Mouse (Mus musculus) spleen, adult 2 months (tissue): ENCODE data around the gene Dnal1. TPM values are rescaled to one million over a fixed set of nuclear protein-coding genes. Genes with fewer than 3 reads are reported as not detected.

Experiments used
- DNase-seq, 2 experiments: peaks; one replicate each; pipeline versions ENCODE4 v3.0.0 to v3.0.0-alpha.2; 2012 to 2021; ENCODE audit warnings: low spot score in 2 of 2, low read depth in 1 of 2
- H3K27ac ChIP-seq: fragments of 200-500 bp; 2 replicates; pipeline ENCODE4 v1.5.1; 2012; ENCODE audit warnings: low read length, inconsistent platforms; ENCODE audit not compliant: insufficient read depth
- H3K27me3 ChIP-seq: fragments of 200-500 bp; 2 replicates; pipeline ENCODE4 v1.6.1; 2012; ENCODE audit warnings: mild to moderate bottlenecking, moderate library complexity, low read length, inconsistent platforms; ENCODE audit not compliant: control insufficient read depth, insufficient read depth
- H3K36me3 ChIP-seq: fragments of 200-500 bp; 2 replicates; pipeline ENCODE4 v1.6.1; 2012; ENCODE audit warnings: mild to moderate bottlenecking, low read length, inconsistent platforms; ENCODE audit not compliant: control insufficient read depth, insufficient read depth
- H3K4me1 ChIP-seq: fragments of 200-500 bp; 2 replicates; pipeline ENCODE4 v1.6.1; 2011; ENCODE audit warnings: inconsistent platforms; ENCODE audit not compliant: control insufficient read depth, insufficient read depth, insufficient read length
- H3K4me3 ChIP-seq: fragments of 200-500 bp; 2 replicates; pipeline ENCODE4 v1.5.1; 2011; ENCODE audit warnings: mild to moderate bottlenecking, inconsistent platforms; ENCODE audit not compliant: insufficient read depth, insufficient read length; ENCODE audit errors: extremely low read depth
- CTCF ChIP-seq: fragments of 200-500 bp; IDR thresholded peaks from 2 replicates; pipeline ENCODE4 v1.5.1; 2011; ENCODE audit warnings: mild to moderate bottlenecking, inconsistent platforms; ENCODE audit not compliant: insufficient read depth, insufficient read length, insufficient replicate concordance; ENCODE audit errors: extremely low read depth
- POLR2A ChIP-seq: fragments of 200-500 bp; IDR thresholded peaks from 2 replicates; pipeline ENCODE4 v1.6.1; 2011; ENCODE audit warnings: low read depth, low read length, inconsistent platforms
- WGBS: fragments of 180-500 bp; shearing (Covaris S2); methylation state at CpG from one replicate; pipeline ENCODE4 v1.1.7; 2018; 5-methylcytosine and 5-hydroxymethylcytosine counted together
- polyA plus RNA-seq: library from polyadenylated mRNA; depleted of rRNA; stranded (reverse); fragments of >200 nt; gene quantifications from 2 replicates; pipeline ENCODE4 v1.2.3, GENCODE M21; 2012

The Dnal1 gene
- polyA plus RNA-seq, 1 experiment = 0.88 TPM

DNA sequence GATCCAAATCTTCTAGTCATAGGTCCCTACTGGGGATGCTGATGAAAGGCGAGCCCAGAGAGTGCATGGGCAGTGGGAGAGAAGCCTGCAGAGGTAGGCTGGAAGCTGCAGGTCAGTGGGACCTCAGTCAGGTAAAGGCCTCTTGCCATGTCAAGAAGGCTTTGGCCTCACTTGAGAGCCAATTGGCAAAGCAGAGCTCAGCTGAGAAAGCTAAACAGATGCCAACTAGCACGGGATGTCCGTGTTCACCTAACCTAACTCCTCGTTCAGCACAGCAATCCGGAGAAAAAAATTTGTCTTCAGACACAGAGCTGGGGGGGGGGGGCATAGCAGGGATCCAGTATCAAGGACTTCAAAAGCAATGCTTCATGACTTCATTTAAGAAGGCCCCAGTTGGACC, 70.8 kb downstream of the Dnal1 start:
- 93% methylated on average over 5 of the region's 5 CpGs for WGBS
- peaks cover 55% of the 10 kb centered on the region for H3K4me1 ChIP-seq
- no peak for TF ChIP-seq CTCF
- TF ChIP-seq POLR2A = no peak
- peaks cover 2% of the 10 kb centered on the region for H3K36me3 ChIP-seq
- no peak overlapping the region for H3K4me3 ChIP-seq
- H3K27ac ChIP-seq = no peak overlapping the region
- DNase-seq = no peak
- no peaks in the 10 kb centered on the region for H3K27me3 ChIP-seq

DNA sequence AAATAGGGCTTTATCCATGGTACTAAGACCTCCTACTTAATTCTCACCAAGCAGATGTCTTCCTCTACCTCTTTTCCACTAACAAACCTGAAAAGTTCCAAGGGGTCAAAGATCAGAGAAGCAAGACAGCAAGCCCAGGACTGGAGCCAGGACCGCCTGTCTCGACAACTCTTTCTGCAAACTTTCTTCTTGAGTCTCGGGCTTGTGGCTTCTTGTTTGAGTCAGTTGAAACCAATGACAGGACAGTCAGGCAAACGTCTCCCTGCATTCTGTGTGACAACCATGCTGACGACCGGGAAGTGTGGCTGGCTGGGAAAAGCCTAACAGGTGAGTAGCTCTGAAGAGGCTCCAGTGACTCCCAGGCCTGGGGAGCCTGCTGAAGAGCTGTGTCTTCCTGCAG, 71.4 kb downstream of the Dnal1 start:
- peak in 1 of 2 experiments; percentile 1 for DNase-seq
- WGBS = 80% methylated on average over 6 of the region's 6 CpGs
- Histone ChIP-seq H3K36me3 (peaks cover 2% of the 10 kb centered on the region), H3K27ac (no peak overlapping the region), H3K4me3 (no peak overlapping the region), H3K4me1 (peaks cover 55% of the 10 kb centered on the region), H3K27me3 (no peaks in the 10 kb centered on the region)
- TF ChIP-seq POLR2A = no peak
- TF ChIP-seq CTCF = no peak

DNA sequence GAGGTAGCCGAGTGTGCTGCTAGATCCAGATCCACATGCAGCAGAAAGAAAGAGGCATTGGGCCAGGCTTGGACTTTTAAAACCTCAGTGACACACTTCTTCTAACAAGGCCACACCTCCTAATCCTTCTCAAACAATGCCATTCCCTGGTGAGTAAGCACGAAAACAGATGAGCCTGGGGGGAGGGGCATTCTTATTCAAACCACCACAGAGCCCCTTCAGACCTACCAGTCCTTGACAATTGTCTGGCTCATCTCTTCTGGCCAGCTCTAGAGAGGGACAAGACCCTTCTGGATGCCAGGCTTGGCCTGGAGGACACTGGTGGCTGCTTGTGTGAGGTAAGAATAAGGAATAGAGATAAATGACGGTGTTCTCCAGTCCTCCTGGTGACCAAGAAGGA, 72.4 kb downstream of the Dnal1 start:
- peaks cover 2% of the 10 kb centered on the region for H3K36me3 ChIP-seq
- H3K4me3 ChIP-seq = no peak overlapping the region
- no peaks in the 10 kb centered on the region for H3K27me3 ChIP-seq
- WGBS = 90% methylated on average over 3 of the region's 3 CpGs
- TF ChIP-seq POLR2A = no peak
- no peak for TF ChIP-seq CTCF
- DNase-seq = peak in 1 of 2 experiments; percentile 2
- H3K4me1 ChIP-seq = peaks cover 53% of the 10 kb centered on the region
- no peak overlapping the region for H3K27ac ChIP-seq

DNA sequence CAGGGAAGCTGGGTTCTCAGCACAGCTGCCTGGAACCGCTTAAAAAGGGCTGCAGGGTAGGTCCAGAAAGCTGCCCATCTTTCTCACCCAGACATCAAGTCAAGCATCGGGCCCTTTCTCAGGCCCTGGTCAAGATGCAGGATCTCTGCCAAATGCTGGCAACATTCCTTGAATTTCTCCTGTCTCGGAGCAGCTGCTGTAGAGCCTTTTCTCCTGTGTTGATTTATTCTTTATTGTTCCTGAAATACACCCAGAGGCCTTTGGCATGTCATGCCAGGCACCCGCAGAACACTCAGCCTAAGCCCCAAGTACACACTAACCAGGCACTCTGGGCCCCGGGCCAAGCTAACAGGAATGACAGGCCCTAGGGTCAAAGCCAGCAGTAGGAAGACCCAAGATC, 72.8 kb downstream of the Dnal1 start:
- 0 out of 2 replicates have a peak overlapping the region, but pooled peaks have one; percentile 19 for H3K27ac ChIP-seq
- TF ChIP-seq CTCF = no peak
- TF ChIP-seq POLR2A = no peak
- no peak overlapping the region for H3K4me3 ChIP-seq
- 85% methylated on average over 5 of the region's 5 CpGs for WGBS
- H3K4me1 ChIP-seq = peaks cover 53% of the 10 kb centered on the region
- peak in 1 of 2 experiments; percentile 3 for DNase-seq
- H3K36me3 ChIP-seq = peaks cover 2% of the 10 kb centered on the region
- H3K27me3 ChIP-seq = no peaks in the 10 kb centered on the region

DNA sequence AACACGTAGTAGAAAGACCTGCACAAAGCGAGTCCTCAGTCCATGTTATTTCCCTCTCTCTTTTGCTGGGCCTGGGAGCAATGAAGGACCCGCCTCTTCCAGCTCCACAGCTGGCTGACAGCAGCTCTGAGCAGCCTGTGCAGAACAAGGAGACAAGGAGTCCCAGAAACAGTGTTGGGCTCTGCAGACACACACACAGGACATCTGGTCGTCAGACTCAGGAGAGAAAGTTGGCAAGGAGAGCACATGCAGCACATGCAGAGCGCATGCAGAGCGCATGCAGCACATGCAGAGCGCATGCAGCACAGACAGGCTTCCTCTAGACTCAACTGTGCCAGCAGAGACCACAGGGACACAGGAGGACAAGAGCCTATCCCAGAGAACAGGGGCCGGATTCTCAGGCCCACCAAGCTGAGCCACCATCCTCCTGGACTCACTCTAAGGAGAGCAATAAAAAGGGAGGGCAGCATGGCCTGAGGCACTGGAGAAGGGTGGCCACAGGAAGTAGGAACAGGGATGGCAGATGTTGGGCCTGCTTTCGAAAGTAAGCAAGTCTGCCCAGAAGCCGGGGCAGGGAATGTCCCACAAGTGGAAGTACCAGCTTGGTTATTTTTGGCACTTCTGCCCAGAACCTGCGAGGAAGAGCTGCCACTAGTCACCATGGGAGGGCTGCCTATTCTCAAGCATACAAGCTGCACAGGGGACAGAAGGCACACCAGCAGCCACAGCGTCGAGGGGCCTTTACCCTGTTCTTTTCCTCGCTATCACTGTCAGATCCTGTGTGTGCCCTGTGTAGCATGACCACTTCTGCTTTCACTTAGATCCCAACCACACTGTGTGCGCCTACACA, 73.8 kb downstream of the Dnal1 start:
- 50% methylated on average over 15 of the region's 15 CpGs for WGBS
- no peak overlapping the region for H3K4me3 ChIP-seq
- H3K4me1 ChIP-seq = peaks cover 58% of the 10 kb centered on the region
- peak overlapping the region; percentile 44 for H3K27ac ChIP-seq
- H3K36me3 ChIP-seq = peaks cover 2% of the 10 kb centered on the region
- peak; percentile 59 to 65 for DNase-seq
- no peak for TF ChIP-seq POLR2A
- TF ChIP-seq CTCF = no peak
- H3K27me3 ChIP-seq = no peaks in the 10 kb centered on the region

DNA sequence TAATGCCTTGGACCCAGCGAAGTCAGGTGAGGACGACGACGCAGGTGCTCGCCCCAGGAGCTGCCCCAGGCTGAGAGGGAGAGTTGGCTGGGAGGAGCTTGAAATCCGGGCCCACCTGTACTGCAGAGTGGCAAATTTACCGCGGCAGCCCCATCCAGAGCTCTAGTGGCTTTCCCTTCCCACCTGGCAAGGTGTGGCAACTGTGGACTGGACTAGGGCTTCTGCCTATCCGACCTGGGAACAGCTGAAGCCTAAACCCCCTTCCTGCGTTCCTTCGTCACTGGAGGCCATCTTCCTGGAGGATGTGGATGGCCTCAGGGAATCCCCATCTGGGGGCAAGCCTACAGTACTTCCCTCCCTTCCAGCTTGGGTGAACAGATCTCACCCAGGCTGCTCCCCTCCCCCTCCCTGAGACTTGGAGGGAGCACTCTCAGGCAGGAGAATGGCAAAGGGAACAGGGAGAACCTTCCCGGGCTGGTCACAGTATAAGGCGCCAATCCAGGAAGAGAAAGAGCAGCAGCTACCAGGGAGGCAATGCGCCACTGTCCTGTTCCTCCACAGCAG, 74.8 kb downstream of the Dnal1 start:
- TF ChIP-seq POLR2A (no peak), CTCF (no peak)
- Histone ChIP-seq H3K4me3 (no peak overlapping the region), H3K4me1 (peaks cover 58% of the 10 kb centered on the region), H3K36me3 (peaks cover 2% of the 10 kb centered on the region), H3K27ac (peak overlapping the region; percentile 44), H3K27me3 (no peaks in the 10 kb centered on the region)
- no peak for DNase-seq
- 71% methylated on average over 14 of the region's 14 CpGs for WGBS

DNA sequence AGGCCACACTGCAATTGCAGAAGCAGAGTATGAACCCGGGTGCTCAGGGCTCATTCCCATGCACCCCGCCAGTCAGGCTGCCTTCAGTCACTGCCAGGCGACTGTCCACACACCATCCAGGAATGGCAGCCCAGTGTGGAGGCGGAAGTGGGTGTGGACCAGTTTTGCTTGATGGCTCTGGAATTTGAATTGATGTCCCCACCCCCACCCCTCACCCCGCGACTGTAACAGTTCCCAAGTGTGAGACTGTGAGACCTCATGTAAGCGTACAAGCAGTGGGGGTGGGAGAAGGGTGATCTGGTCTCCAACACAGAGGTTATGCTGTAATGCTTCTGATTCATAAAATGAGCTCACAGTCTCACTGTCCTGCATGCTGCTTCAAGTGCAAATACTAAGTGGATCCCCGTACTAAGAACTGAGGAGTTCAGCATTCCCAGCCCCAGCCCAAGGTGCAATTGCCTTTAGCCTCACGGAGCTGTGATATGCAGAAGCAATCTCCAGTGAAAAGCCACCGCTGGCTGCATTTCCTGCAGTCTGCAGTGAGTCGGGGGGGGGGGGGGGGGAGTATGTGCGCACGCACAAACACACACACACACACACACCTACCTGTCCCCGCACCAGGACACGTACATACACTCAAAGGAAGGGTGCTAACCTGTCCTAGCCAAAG, 76.1 kb downstream of the Dnal1 start:
- 0 out of 2 replicates have a peak overlapping the region, but pooled peaks have one; percentile 18 for H3K27ac ChIP-seq
- peaks cover 2% of the 10 kb centered on the region for H3K36me3 ChIP-seq
- H3K4me3 ChIP-seq = no peak overlapping the region
- peaks cover 64% of the 10 kb centered on the region for H3K4me1 ChIP-seq
- TF ChIP-seq CTCF = no peak
- no peak for TF ChIP-seq POLR2A
- H3K27me3 ChIP-seq = no peaks in the 10 kb centered on the region
- WGBS = 61% methylated on average over 15 of the region's 15 CpGs
- peak in 1 of 2 experiments; percentile 8 for DNase-seq
